Mouse (Mus musculus): Measurements from ENCODE around the gene P2ry6.

P2ry6 gene

DNA sequence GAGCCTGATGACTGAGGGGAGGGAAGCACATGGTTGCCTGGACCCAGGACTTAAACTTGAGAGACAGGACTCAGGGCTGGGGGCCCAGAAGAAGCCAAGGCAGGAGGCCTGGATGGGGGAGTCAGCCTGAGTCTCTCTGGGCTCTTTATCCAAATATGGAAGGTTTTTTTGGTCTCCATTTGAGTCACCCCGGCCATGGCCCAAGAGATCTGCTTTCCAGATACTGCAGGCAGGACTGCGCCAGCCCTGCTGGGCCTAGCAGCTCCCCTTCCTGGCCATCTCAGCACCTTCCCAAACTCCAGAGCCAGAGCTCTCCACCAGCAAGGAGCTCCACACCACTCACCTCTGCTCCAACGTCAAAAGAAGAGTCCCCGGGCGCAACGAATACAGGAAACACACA, 57.9 kb downstream of the P2ry6 start:
- DNase-seq (ENCODE audit: low spot score): no peak

DNA sequence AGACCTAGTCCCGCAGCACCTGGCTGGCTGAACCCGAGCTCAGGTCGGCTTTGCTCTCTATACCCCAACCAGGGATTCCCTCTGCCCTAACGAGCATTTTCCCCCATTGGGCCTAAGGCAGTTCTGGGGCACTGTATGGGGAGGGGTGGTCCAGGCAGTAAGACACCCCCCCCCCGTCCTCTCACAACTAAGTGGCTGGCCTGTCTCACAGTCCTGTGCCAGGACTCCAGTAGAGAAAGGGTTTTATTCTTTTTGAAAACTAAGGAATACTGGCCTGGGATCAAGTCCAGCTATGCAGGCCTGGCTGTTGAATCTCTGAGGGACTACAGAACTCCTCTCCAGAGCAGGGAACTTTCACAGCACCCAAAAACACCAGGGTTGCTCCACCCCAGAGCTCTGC, 59.2 kb downstream of the P2ry6 start:
- no peak for DNase-seq (ENCODE audit: low spot score)

DNA sequence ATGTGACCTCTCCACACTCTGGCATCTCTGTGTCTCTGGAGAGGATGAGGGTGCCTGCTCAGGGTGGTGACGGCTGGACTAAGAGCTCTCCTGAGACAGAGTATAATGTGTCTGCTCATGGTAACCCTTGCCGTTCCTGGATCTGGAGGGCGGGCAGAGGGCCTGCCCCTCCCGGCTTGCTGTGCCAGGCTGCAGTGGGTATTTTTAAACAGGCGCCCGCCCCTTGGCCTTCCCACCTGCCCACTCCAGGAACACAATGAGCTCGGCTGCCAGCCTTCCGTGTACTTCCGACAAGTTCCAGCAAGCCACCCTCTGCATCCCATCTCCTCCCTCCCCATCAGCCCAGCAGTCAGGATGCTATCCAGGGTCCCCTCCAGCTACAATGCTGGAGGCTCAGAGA, 62.7 kb downstream of the P2ry6 start:
- DNase-seq (ENCODE audit: low spot score): no peak

DNA sequence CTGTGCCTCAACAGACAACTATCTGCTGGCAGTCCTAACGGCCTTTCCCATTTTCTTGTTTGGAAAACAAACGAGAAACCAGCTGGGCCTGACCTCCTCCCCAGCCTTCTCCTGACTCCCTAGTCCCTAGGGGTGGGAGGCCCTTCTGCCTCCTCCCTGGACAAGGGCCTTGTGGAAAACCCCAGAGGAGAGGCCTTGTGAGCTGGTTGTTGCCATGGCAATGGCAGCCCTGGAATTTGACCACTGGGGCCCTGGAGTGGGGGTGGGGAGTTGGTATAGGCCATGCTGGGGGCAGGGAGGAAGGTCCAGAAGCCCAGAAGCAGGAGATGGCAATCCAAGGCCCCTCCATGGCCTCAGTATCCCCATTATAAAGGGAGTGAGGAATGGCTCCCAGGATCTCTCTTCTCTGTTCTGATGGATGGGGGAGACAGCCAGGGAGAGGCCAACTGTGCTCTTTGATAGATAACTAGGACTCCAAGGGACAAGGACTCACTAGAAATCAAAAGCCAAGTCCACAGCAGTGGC, 63.1 kb downstream of the P2ry6 start:
- no peak for DNase-seq (ENCODE audit: low spot score)

DNA sequence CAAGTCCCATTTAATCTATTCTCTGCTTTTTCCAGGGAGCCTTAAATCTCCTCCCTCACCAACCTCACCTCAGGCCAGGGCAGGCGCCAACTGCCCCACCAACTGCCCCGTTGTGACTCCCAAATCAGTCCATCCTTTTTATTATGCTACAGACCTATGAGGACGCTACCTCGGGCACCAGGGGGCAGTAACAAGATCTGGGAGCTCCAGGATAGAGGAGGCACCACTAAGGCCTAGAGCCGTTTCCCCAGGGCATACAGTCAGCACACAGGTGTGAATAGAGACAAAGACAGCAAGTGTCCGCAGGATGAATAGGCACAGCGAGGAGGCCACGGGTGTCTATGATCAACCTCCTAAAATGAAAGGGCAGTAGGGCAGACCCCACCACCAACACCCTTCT, 65.9 kb downstream of the P2ry6 start:
- no peak for DNase-seq (ENCODE audit: low spot score)

DNA sequence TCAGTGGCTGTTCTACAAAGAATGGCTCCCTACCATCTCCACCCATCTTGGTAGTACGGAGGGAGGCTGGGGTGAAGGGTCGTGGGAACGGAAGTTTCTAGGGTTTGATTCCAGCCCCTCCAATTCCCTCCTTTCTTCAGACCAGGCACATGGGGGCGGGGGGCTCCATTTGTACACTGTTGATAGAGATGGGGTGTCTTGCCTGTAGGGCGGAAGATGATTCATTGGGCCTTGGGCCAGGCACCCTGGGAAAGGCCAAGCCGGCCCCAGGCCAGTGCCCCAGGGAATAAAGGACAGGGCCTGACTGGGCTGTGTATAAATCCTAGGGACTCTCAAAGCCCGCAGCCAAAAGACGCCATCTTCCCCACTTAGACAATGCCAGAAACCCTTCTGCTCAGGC, 66.4 kb downstream of the P2ry6 start:
- no peak for DNase-seq (ENCODE audit: low spot score)

DNA sequence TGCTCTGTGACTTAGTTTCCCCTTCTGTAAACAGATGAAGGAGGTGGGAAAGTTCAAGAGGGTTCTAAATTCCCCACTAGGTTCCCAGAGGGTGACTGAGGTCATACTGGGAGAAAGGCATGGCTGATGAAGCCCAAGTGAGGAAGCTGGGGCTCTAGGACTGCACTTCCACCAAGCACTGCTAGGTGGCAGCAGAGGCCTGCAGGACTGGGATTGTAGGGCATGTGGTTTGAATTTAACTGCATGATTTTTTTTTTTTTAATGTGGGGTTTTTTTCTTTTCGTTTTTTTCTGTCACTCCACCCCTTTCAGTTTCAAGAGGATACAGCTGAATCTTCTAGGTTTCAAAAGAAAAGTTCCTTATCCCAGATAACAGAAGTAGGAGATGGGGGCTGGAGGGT, 67.2 kb downstream of the P2ry6 start:
- DNase-seq (ENCODE audit: low spot score): peak; percentile 85

DNA sequence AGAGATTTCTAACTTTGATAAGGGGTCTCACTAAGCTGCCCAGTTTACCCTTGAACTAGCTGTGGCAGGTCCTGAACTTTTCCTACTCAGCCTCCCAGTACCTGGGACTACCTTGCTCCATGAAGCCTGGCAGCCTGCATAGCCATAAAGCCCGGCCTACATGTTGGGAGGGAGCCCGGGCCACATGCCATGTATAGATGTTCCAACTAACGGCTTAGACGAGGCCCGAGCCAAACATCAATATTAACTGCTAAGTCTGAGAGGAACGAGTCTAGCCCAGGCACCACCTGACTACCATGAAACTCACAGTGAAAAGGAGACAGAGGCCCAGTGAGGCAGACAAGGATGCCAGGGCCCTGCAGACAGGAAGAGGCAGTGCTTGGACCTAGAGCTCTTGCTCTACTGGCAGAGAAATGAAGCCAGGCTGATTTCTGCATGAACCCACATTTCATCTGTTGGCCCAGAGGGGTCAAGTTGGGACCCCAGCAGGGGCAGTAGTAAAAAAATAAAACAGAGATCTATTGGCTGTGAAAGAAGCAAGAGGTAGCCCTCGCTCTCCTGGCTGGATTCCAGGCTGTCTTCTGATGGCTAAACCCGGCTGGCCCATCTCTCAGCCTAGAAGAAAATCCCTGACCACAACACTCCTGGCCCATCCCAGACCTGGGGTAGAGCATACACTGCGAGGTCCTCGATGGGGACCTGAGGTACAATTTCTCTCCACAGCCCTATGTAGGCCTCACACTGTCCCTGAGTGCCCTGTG, 68.2 kb downstream of the P2ry6 start:
- DNase-seq (ENCODE audit: low spot score): no peak

DNA sequence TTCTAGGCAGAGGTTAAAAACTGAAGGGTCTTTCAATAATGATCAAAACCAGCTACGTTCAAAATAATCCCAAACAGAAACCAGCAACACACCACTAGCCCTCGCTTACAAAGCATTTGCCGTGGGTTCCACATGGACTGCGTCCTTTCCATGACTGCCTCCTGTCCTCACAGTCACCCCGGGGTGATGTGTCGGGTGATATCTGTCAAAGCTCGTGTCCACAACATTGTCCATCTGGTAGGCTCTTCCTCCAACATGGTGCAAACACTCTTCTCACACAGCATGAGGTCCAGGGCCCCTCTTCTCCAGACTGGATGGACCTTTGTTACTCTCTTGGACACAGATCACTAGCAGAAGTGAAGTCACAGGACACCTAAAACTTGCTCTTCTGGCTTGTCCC, 69.4 kb downstream of the P2ry6 start:
- DNase-seq (ENCODE audit: low spot score): no peak

DNA sequence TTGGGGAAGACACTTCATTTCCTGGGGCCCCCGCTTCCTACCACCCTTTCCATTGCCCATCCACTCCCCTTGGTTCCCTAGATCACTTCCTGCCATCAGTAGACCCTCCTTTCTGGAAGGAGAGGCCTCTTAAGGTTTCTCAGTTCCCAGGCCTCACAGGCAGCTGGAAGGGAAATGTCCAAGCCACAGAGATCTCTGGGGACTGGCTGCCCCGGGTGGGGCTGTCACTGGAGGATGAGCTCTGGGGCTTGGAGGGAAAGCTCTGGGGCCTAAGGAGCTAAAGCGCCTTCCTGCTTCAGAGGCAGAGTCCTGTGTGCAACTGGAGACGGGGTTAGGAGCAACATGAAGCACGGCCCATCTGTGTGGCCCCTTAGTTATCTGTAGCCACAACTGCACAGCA, 69.8 kb downstream of the P2ry6 start:
- no peak for DNase-seq (ENCODE audit: low spot score)

DNA sequence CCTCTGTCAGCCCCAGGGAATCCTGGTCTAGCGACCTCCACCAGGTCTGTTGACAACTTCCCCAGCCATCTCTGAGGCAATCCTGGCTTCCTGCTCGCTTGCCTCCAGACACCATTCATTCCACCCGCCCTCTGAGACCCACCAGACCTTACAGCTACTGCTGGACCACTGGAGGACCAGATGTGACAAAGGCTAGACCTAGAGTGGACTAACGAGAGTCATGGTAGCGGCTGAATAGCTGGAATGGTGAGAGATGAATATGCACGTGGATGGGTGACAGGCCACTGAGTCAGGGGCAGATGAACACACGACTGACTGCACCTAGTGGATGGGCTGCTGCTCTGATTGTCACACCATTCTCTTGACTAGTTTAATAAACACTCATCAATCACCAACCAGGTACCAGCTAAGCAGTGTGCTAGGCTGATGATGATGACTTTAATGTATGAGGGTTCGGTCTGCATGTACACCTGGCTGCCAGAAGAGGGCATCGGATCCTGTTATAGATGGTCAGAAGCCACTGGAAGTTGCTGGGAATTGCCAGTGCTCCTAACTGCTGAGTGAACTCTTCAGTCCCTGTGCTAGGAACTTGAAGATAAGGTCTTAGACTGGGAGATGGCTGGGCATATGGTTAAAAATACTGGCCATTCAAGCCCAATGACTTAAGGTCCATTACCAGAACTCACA, 71.9 kb downstream of the P2ry6 start:
- DNase-seq (ENCODE audit: low spot score): no peak

DNA sequence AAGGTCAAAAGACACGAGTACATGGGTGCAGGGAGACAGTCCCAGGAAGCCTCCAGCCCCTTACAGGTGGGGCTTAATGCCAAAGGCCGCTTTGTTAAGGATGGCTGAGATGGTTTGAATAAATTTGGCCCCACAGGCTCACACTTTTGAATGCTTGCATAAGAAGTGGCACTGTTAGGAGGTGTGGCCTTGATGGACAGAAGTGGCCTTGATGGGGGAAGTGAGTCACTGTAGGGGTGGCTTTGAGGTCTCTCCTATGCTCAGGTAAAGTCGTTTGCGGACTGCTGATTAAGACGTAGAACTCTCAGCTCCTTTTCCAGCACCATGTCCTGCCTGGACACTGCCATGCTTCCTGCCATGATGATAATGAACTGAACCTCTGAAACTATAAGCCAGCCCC, 76.6 kb downstream of the P2ry6 start:
- DNase-seq (ENCODE audit: low spot score): no peak

DNA sequence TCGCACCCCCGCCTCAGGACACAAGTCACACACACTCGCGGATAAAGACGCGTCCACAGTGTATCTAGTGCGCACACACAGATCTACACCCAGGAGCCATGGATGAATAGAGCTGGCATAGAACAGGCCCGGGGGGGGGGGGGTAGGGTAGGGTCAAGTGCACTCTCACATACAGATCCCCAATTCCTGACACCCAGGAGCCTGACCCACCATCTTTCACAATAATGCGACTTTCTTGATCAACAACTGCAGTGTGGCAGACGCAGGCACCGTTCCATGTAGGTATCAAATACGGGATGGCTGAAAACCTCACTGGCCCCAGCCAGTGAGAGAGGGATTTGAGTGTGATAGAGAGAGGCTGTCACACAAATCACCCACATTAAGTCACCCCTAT, 79.6 kb downstream of the P2ry6 start:
- no peak for DNase-seq (ENCODE audit: low spot score)

DNA sequence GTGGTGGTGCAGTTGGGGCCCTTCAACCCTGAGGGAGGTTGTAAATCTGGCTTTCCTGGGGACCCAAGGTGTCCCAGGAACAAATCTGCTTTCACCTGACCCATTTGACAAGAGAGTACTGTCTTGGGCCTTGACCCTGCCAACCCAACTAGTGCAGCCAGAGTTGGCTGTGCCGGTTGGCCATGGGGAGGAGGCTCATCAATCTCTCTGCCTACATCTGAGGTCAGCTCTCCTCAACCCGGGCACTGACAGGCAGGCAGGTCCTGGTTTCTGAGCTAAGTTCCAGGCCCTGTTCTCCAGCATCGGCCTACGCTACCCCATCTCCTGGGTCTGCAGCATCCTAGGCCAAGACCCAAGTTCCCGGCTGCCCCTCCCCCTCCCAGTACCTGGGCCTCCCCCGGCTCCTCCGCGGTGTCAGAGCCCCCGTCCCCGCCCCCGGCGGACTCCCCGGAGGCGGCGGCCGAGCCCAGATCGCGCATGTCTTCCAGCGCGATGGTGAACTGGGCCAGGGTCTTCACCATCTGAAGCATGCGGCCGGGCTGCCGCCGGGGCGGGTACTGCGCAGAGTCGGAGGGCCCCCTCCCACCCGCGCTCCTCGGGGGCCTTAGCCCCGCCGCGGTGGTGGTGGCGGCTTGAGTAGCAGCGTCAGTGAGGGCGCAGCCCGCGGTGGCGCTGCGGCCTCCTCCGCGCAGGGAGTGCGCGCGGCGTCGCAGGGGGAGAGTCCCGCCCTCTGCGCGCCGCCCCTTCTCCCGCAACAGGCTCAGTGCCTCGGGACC, 80.2 kb downstream of the P2ry6 start:
- peak; percentile 61 for DNase-seq (ENCODE audit: low spot score)

DNA sequence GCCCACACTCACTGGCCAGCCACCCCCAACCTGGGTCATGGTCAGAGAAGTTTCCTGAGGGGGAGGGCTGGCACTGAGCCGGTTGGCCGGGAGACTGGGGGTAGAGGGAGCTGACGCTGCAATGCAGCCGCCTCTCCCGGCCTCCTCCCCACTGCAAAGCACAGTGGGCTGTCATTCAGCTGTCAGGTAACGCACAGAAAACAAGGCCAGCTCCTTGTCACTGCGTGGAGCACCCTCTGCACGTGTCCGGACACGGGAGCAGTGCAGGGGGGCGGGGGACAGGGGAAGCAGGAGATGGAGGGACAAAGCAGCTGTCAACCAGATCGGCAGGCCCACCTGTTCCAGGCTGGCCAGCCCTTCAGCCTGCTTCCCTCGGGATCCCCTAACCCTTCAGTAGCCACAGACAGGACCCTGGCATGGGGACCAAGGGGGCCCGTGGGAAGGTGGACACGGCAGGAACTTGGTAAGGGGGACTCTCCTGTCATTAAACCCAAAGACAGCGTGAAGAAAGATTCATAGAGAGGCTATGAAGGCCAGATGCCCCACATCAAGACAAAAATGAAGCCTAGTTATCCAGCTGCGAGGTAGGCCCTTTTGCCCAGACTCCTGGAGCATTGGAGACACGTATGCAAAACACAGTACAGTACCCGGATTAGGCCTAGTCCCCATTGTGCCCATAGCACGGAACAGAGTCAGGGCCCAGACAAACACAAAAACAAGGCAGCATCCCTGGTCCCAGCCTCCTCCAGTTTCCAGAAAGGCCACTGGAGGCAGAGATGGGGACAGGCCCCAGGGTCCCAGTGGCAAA, 81.0 kb downstream of the P2ry6 start:
- peak; percentile 43 for DNase-seq (ENCODE audit: low spot score)

Measured in layer of hippocampus, adult 11-12 months (tissue).